Mouse (Mus musculus) myocyte (in vitro differentiated cells): ENCODE results near the gene Nupr1l.

Experiments
- POLR2A ChIP-seq: IDR thresholded peaks from one replicate; pipeline ENCODE4 v1.6.1; 2011; ENCODE audit warnings: low read depth, mild to moderate bottlenecking, control low read depth, moderate library complexity; ENCODE audit not compliant: insufficient read length
- TCF12 ChIP-seq: IDR thresholded peaks from one replicate; pipeline ENCODE4 v1.6.1; 2011; ENCODE audit warnings: mild to moderate bottlenecking, control low read depth; ENCODE audit not compliant: poor library complexity, insufficient read depth, severe bottlenecking

- no peak for TF ChIP-seq POLR2A
- TF ChIP-seq TCF12 = no peak
Observed at GRCm38 (mm10) chr5:129925933-129926332, 17.6 kb downstream of the Nupr1l start.
